Mouse (Mus musculus) megakaryocyte, adult 5-6 weeks (primary cell): ENCODE measurements at regions not wholly inside any gene's neighbourhood (a gene's known extent, or its start where the extent isn't known, plus 50 kb on each side); places are given as distances from the start of the nearest gene placed in this dataset.

Experiments
- ATAC-seq: 2 replicates; pipeline ENCODE4 v1.8.0; 2016; ENCODE audit warnings: mild to moderate bottlenecking, inconsistent platforms; ENCODE audit not compliant: poor library complexity, severe bottlenecking

- no peak for ATAC-seq
Measured at GRCm38 (mm10) chr12:96198928-96199327, 506.9 kb downstream of the Flrt2 start.

GRCm38 (mm10) chr12:96201855-96202254 is 509.8 kb downstream of the Flrt2 start:
- ATAC-seq: no peak

GRCm38 (mm10) chr12:96226446-96226845 is 534.4 kb downstream of the Flrt2 start:
- ATAC-seq: no peak

GRCm38 (mm10) chr12:96228714-96229113 is 536.7 kb downstream of the Flrt2 start:
- no peak for ATAC-seq

- no peak for ATAC-seq
Measured at GRCm38 (mm10) chr12:96235510-96235909, 543.5 kb downstream of the Flrt2 start.

GRCm38 (mm10) chr12:96235996-96236525 is 544.0 kb downstream of the Flrt2 start:
- no peak for ATAC-seq

- no peak for ATAC-seq
Measured at GRCm38 (mm10) chr12:96239642-96240041, 547.6 kb downstream of the Flrt2 start.

GRCm38 (mm10) chr12:96261978-96262377 is 570.0 kb downstream of the Flrt2 start:
- no peak for ATAC-seq

GRCm38 (mm10) chr12:96275894-96276293 is 583.9 kb downstream of the Flrt2 start:
- no peak for ATAC-seq

GRCm38 (mm10) chr12:96311137-96311536 is 619.1 kb downstream of the Flrt2 start:
- peak; percentile 66; the same call in 1 of the 2 replicates for ATAC-seq

- no peak for ATAC-seq
Measured at GRCm38 (mm10) chr12:96323061-96323786, 631.2 kb downstream of the Flrt2 start.

- no peak for ATAC-seq
Measured at GRCm38 (mm10) chr12:96351143-96351542, 659.1 kb downstream of the Flrt2 start.

GRCm38 (mm10) chr12:96378924-96379323 is 686.9 kb downstream of the Flrt2 start:
- ATAC-seq: no peak

GRCm38 (mm10) chr12:96419104-96419503 is 727.1 kb downstream of the Flrt2 start:
- ATAC-seq: no peak

- no peak for ATAC-seq
Measured at GRCm38 (mm10) chr12:96419567-96419966, 727.5 kb downstream of the Flrt2 start.

- no peak for ATAC-seq
Measured at GRCm38 (mm10) chr12:96427589-96427988, 735.6 kb downstream of the Flrt2 start.

GRCm38 (mm10) chr12:96442546-96442945 is 750.5 kb downstream of the Flrt2 start:
- ATAC-seq: no peak

- no peak for ATAC-seq
Measured at GRCm38 (mm10) chr12:96453374-96453773, 761.3 kb downstream of the Flrt2 start.

GRCm38 (mm10) chr12:96476344-96476743 is 784.3 kb downstream of the Flrt2 start:
- no peak for ATAC-seq

GRCm38 (mm10) chr12:96488448-96488960 is 796.5 kb downstream of the Flrt2 start:
- ATAC-seq: no peak

- ATAC-seq: no peak
Measured at GRCm38 (mm10) chr12:96509658-96510057, 817.6 kb downstream of the Flrt2 start.

- ATAC-seq: no peak
Measured at GRCm38 (mm10) chr12:96558824-96559223, 866.8 kb downstream of the Flrt2 start.
